Mouse (Mus musculus): ENCODE data around the gene Rnf126. TPM values are rescaled to one million over a fixed set of nuclear protein-coding genes. Genes with fewer than 3 reads are reported as not detected.

Rnf126 gene
- 95.9 and 104 TPM in 2 replicates for polyA plus RNA-seq (2014; fragmentation: Nextera tagmentation; extraction: Ambion mirVana)

- peak within 1 kb of the TSS; percentile 67 for H3K4me3 ChIP-seq (ENCODE audit: low read length)
- H3K27ac ChIP-seq (ENCODE audit: low read depth, low read length), result peak within 1 kb of the TSS; percentile 82
- 1% methylated on average over 89 of the region's 101 CpGs for WGBS
- H3K4me2 ChIP-seq (replicated peaks; ENCODE audit: low read depth, low read length), result peak within 1 kb of the TSS; percentile 96
- no peaks in the 10 kb centered on the region for H3K9me3 ChIP-seq (ENCODE audit: control insufficient read depth, low read length)
- peak within 1 kb of the TSS; percentile 86 for H3K9ac ChIP-seq (ENCODE audit: low read depth, low read length)
- ATAC-seq (ENCODE audit: low FRiP score, low TSS enrichment), result peak; percentile 91
- peaks cover 11% of the 10 kb centered on the region for H3K36me3 ChIP-seq (ENCODE audit: control insufficient read depth, insufficient read depth, low read length)
- H3K27me3 ChIP-seq (ENCODE audit: control insufficient read depth, insufficient read depth, low read length), result no peaks in the 10 kb centered on the region
- peaks cover 25% of the 10 kb centered on the region for H3K4me1 ChIP-seq (ENCODE audit: control insufficient read depth, insufficient read depth, low read length)
These were observed at the start of gene Rnf126 for GRCm38 (mm10) chr10:79766508-79767325. Gene Rnf126, minus strand, starts transcription at chr10:79766952.

GRCm38 (mm10) chr10:79815671-79816494 lies 49.1 kb upstream of the Rnf126 start:
- Histone ChIP-seq H3K4me3 (ENCODE audit: low read length) (no peak overlapping the region), H3K27ac (ENCODE audit: low read depth, low read length) (peak overlapping the region; percentile 75; the same call in 1 of the 2 replicates), H3K27me3 (ENCODE audit: control insufficient read depth, insufficient read depth, low read length) (no peaks in the 10 kb centered on the region), H3K9ac (ENCODE audit: low read depth, low read length) (no peak overlapping the region), H3K4me1 (ENCODE audit: control insufficient read depth, insufficient read depth, low read length) (peaks cover 18% of the 10 kb centered on the region), H3K4me2 (replicated peaks; ENCODE audit: low read depth, low read length) (peak overlapping the region; percentile 3; the same call in 1 of the 2 replicates), H3K36me3 (ENCODE audit: control insufficient read depth, insufficient read depth, low read length) (peaks cover 49% of the 10 kb centered on the region), H3K9me3 (ENCODE audit: control insufficient read depth, low read length) (no peaks in the 10 kb centered on the region)
- peak; percentile 34; the same call in 1 of the 2 replicates for ATAC-seq (ENCODE audit: low FRiP score, low TSS enrichment)
- 82% methylated on average over 12 of the region's 12 CpGs for WGBS

- H3K36me3 ChIP-seq (ENCODE audit: control insufficient read depth, insufficient read depth, low read length), result peaks cover 50% of the 10 kb centered on the region
- 0 out of 2 replicates have a peak, but pooled peaks cover 11% of the 10 kb centered on the region for H3K4me1 ChIP-seq (ENCODE audit: control insufficient read depth, insufficient read depth, low read length)
- H3K27me3 ChIP-seq (ENCODE audit: control insufficient read depth, insufficient read depth, low read length), result no peaks in the 10 kb centered on the region
- WGBS, result 75% methylated on average over 5 of the region's 5 CpGs
- no peak overlapping the region for H3K4me3 ChIP-seq (ENCODE audit: low read length)
- H3K9ac ChIP-seq (ENCODE audit: low read depth, low read length), result no peak overlapping the region
- H3K9me3 ChIP-seq (ENCODE audit: control insufficient read depth, low read length), result no peaks in the 10 kb centered on the region
- H3K4me2 ChIP-seq (replicated peaks; ENCODE audit: low read depth, low read length), result no peak overlapping the region
- ATAC-seq (ENCODE audit: low FRiP score, low TSS enrichment), result peak; percentile 50; the same call in 1 of the 2 replicates
- H3K27ac ChIP-seq (ENCODE audit: low read depth, low read length), result peak overlapping the region; percentile 60; the same call in 1 of the 2 replicates
These were observed 47.6 kb upstream of the Rnf126 start for GRCm38 (mm10) chr10:79814271-79814842.

- peaks cover 56% of the 10 kb centered on the region for H3K36me3 ChIP-seq (ENCODE audit: control insufficient read depth, insufficient read depth, low read length)
- no peaks in the 10 kb centered on the region for H3K9me3 ChIP-seq (ENCODE audit: control insufficient read depth, low read length)
- no peaks in the 10 kb centered on the region for H3K27me3 ChIP-seq (ENCODE audit: control insufficient read depth, insufficient read depth, low read length)
- peak; percentile 33 for ATAC-seq (ENCODE audit: low FRiP score, low TSS enrichment)
- H3K9ac ChIP-seq (ENCODE audit: low read depth, low read length), result no peak overlapping the region; the same call in 1 of the 2 replicates
- H3K27ac ChIP-seq (ENCODE audit: low read depth, low read length), result no peak overlapping the region
- no peak overlapping the region for H3K4me3 ChIP-seq (ENCODE audit: low read length)
- H3K4me1 ChIP-seq (ENCODE audit: control insufficient read depth, insufficient read depth, low read length), result 0 out of 2 replicates have a peak, but pooled peaks cover 11% of the 10 kb centered on the region
- WGBS, result 21% methylated on average over 15 of the region's 15 CpGs
- H3K4me2 ChIP-seq (replicated peaks; ENCODE audit: low read depth, low read length), result no peak overlapping the region
These were observed 45.2 kb upstream of the Rnf126 start for GRCm38 (mm10) chr10:79811736-79812637.

GRCm38 (mm10) chr10:79808728-79809127 lies 42.0 kb upstream of the Rnf126 start:
- Histone ChIP-seq H3K9me3 (ENCODE audit: control insufficient read depth, low read length) (no peaks in the 10 kb centered on the region), H3K36me3 (ENCODE audit: control insufficient read depth, insufficient read depth, low read length) (peaks cover 39% of the 10 kb centered on the region; the same call in 1 of the 2 replicates), H3K4me3 (ENCODE audit: low read length) (no peak overlapping the region), H3K27me3 (ENCODE audit: control insufficient read depth, insufficient read depth, low read length) (no peaks in the 10 kb centered on the region), H3K4me1 (ENCODE audit: control insufficient read depth, insufficient read depth, low read length) (peaks cover 28% of the 10 kb centered on the region), H3K27ac (ENCODE audit: low read depth, low read length) (no peak overlapping the region), H3K9ac (ENCODE audit: low read depth, low read length) (no peak overlapping the region), H3K4me2 (replicated peaks; ENCODE audit: low read depth, low read length) (no peak overlapping the region)
- no peak for ATAC-seq (ENCODE audit: low FRiP score, low TSS enrichment)
- 83% methylated on average over 11 of the region's 11 CpGs for WGBS

- H3K27ac ChIP-seq (ENCODE audit: low read depth, low read length), result peak overlapping the region; percentile 24; the same call in 1 of the 2 replicates
- peaks cover 37% of the 10 kb centered on the region for H3K4me1 ChIP-seq (ENCODE audit: control insufficient read depth, insufficient read depth, low read length)
- no peak overlapping the region for H3K4me2 ChIP-seq (replicated peaks; ENCODE audit: low read depth, low read length)
- no peaks in the 10 kb centered on the region for H3K9me3 ChIP-seq (ENCODE audit: control insufficient read depth, low read length)
- H3K27me3 ChIP-seq (ENCODE audit: control insufficient read depth, insufficient read depth, low read length), result no peaks in the 10 kb centered on the region
- 47% methylated on average over 11 of the region's 11 CpGs for WGBS
- ATAC-seq (ENCODE audit: low FRiP score, low TSS enrichment), result no peak
- peaks cover 39% of the 10 kb centered on the region; the same call in 1 of the 2 replicates for H3K36me3 ChIP-seq (ENCODE audit: control insufficient read depth, insufficient read depth, low read length)
- H3K9ac ChIP-seq (ENCODE audit: low read depth, low read length), result no peak overlapping the region
- no peak overlapping the region for H3K4me3 ChIP-seq (ENCODE audit: low read length)
These were observed 41.1 kb upstream of the Rnf126 start for GRCm38 (mm10) chr10:79807826-79808225.

GRCm38 (mm10) chr10:79806972-79807371 lies 40.2 kb upstream of the Rnf126 start:
- Histone ChIP-seq H3K36me3 (ENCODE audit: control insufficient read depth, insufficient read depth, low read length) (peaks cover 35% of the 10 kb centered on the region; the same call in 1 of the 2 replicates), H3K9ac (ENCODE audit: low read depth, low read length) (no peak overlapping the region), H3K27ac (ENCODE audit: low read depth, low read length) (no peak overlapping the region; the same call in 1 of the 2 replicates), H3K27me3 (ENCODE audit: control insufficient read depth, insufficient read depth, low read length) (no peaks in the 10 kb centered on the region), H3K4me3 (ENCODE audit: low read length) (no peak overlapping the region), H3K9me3 (ENCODE audit: control insufficient read depth, low read length) (no peaks in the 10 kb centered on the region), H3K4me2 (replicated peaks; ENCODE audit: low read depth, low read length) (no peak overlapping the region), H3K4me1 (ENCODE audit: control insufficient read depth, insufficient read depth, low read length) (peaks cover 43% of the 10 kb centered on the region)
- no peak for ATAC-seq (ENCODE audit: low FRiP score, low TSS enrichment)
- WGBS, result 75% methylated on average over 10 of the region's 10 CpGs

GRCm38 (mm10) chr10:79806331-79806730 lies 39.6 kb upstream of the Rnf126 start:
- Histone ChIP-seq H3K4me2 (replicated peaks; ENCODE audit: low read depth, low read length) (no peak overlapping the region), H3K4me3 (ENCODE audit: low read length) (no peak overlapping the region), H3K9ac (ENCODE audit: low read depth, low read length) (no peak overlapping the region), H3K27me3 (ENCODE audit: control insufficient read depth, insufficient read depth, low read length) (no peaks in the 10 kb centered on the region), H3K4me1 (ENCODE audit: control insufficient read depth, insufficient read depth, low read length) (peaks cover 48% of the 10 kb centered on the region), H3K9me3 (ENCODE audit: control insufficient read depth, low read length) (no peaks in the 10 kb centered on the region), H3K27ac (ENCODE audit: low read depth, low read length) (peak overlapping the region; percentile 65; the same call in 1 of the 2 replicates), H3K36me3 (ENCODE audit: control insufficient read depth, insufficient read depth, low read length) (peaks cover 30% of the 10 kb centered on the region; the same call in 1 of the 2 replicates)
- ATAC-seq (ENCODE audit: low FRiP score, low TSS enrichment), result no peak
- 75% methylated on average over 9 of the region's 9 CpGs for WGBS

Measured in kidney, embryonic 14.5 days (tissue).